8 mouse cellular contexts compared by ENCODE assay signal in genomic region chr2:93421320-93421719, GRCm38 (mm10). TPM values are rescaled to one million over a fixed set of nuclear protein-coding genes. Genes with fewer than 3 reads are reported as not detected.
DNase-seq lines count a peak whose midpoint lies in the region; ATAC-seq and TF ChIP-seq lines count a peak whose summit lies in the region.

No protein-coding gene starts in this region.

- H3K9ac ChIP-seq in heart, embryonic 11.5 days (ENCODE audit: low read depth, low read length) = no peak overlapping the region

- intact Hi-C loops in left cerebral cortex, postnatal 25 days (cut with DNase I) = loop anchor here (1.0 to 5.0 kb wide), 2 partner anchors 50 to 236 kb away; no protein-coding TSS in a partner anchor

- WGBS in heart, embryonic 11.5 days (ENCODE audit: insufficient replicate concordance) = 26% methylated on average over 7 of the region's 7 CpGs
- WGBS in bone marrow, adult 2 months = 35% methylated on average over 7 of the region's 7 CpGs

- no peak overlapping the region for H3K4me2 ChIP-seq in heart, embryonic 11.5 days

- 0 out of 2 replicates have a peak, but pooled peaks cover 2% of the 10 kb centered on the region for H3K4me1 ChIP-seq in heart, embryonic 11.5 days (ENCODE audit: control insufficient read depth, insufficient read depth, low read length)
- no peaks in the 10 kb centered on the region; the same call in 1 of the 2 replicates for H3K4me1 ChIP-seq in bone marrow, adult 2 months (ENCODE audit: control insufficient read depth, insufficient read depth, low read length)

- H3K36me3 ChIP-seq in heart, embryonic 11.5 days (ENCODE audit: control insufficient read depth, insufficient read depth, low read length) = no peaks in the 10 kb centered on the region

- ATAC-seq in heart, embryonic 11.5 days (replicated peaks; ENCODE audit: insufficient number of reproducible peaks, low FRiP score, low TSS enrichment) = no peak
- peak; percentile 55 for ATAC-seq in erythroblast, adult 5-6 weeks (replicated peaks; ENCODE audit: low FRiP score, poor library complexity, severe bottlenecking)

- no peak overlapping the region for H3K4me3 ChIP-seq in heart, embryonic 11.5 days (ENCODE audit: low read depth, low read length)
- no peak overlapping the region for H3K4me3 ChIP-seq in bone marrow, adult 2 months (replicated peaks; ENCODE audit: control insufficient read depth, low read depth, low read length)

- peak; percentile 86 for TF ChIP-seq CTCF in bone marrow, adult 2 months (IDR thresholded peaks at IDR 0.05; ENCODE audit: control insufficient read depth, insufficient read depth, low read length)

- DNase-seq in heart, adult 18-20 months = peak; percentile 80 to 92
- DNase-seq in kidney, adult 11 months = peak; percentile 64
- DNase-seq in left cerebral cortex, postnatal 25 days (ENCODE audit: low spot score in 2 of 2) = peak; percentile 62 to 72
- peak; percentile 60 to 78 for DNase-seq in natural killer cell, adult 2 months (ENCODE audit: low spot score in 2 of 2)
- DNase-seq in telencephalon, adult 2 months (ENCODE audit: low read depth, low spot score) = peak; percentile 28

- no peak for TF ChIP-seq POLR2A in bone marrow, adult 2 months (IDR thresholded peaks at IDR 0.05; ENCODE audit: borderline replicate concordance, control insufficient read depth, low read depth, low read length)

- no peak overlapping the region for H3K27ac ChIP-seq in heart, embryonic 11.5 days (ENCODE audit: low read depth, low read length)
- no peak overlapping the region for H3K27ac ChIP-seq in bone marrow, adult 2 months (ENCODE audit: control insufficient read depth, insufficient read depth, low read depth, low read length, poor library complexity)

- H3K9me3 ChIP-seq in heart, embryonic 11.5 days (replicated peaks; ENCODE audit: control insufficient read depth, low read length) = no peaks in the 10 kb centered on the region

- H3K27me3 ChIP-seq in heart, embryonic 11.5 days (ENCODE audit: control insufficient read depth, insufficient read depth, low read length) = peaks cover 11% of the 10 kb centered on the region; the same call in 1 of the 2 replicates

RNA-seq across cellular contexts. Expression of gene Cd82, which starts 41.6 kb away (rescaled TPM):
- total RNA-seq in heart, adult 18-20 months (2021) = 10 to 100 TPM; 13.8 to 23.8 TPM
- polyA plus RNA-seq in heart, embryonic 11.5 days (2014; fragmentation: Nextera tagmentation; extraction: Ambion mirVana) = 10.6 and 14.3 TPM in 2 replicates
- 98.5 and 111 TPM in 2 replicates for polyA plus RNA-seq in bone marrow, adult 2 months (2011; ENCODE audit: insufficient read depth, insufficient read length, low replicate concordance, missing spikeins)
- total RNA-seq in erythroblast, adult 5-6 weeks (2015; ENCODE audit: low replicate concordance) = 99.9 and 150 TPM in 2 replicates
- 145 and 158 TPM in 2 replicates for total RNA-seq in erythroblast, adult 5-6 weeks (2017; ENCODE audit: low replicate concordance)
- total RNA-seq in left cerebral cortex, postnatal 25 days (2021) = 10 to 100 TPM; 15.7 to 16.3 TPM

Comparison
In these comparisons a context has a peak if more than half of its experiments do, and no peak if none do; other contexts are left out.
1. DNase-seq: peak in every context shown above with its lines; median percentile 86 in heart, adult 18-20 months; 69 in natural killer cell, adult 2 months; 67 in left cerebral cortex, postnatal 25 days; 64 in kidney, adult 11 months; 28 in telencephalon, adult 2 months.
2. RNA of gene Cd82, which starts 41.6 kb away (total RNA-seq): 99.9 to 158 TPM in erythroblast, adult 5-6 weeks; 13.8 to 23.8 TPM in heart, adult 18-20 months and 15.7 to 16.3 TPM in left cerebral cortex, postnatal 25 days; every median in the first group is over 4 times any median in the second.